Mouse (Mus musculus): Measurements from ENCODE around the gene Ifit2. TPM values are rescaled to one million over a fixed set of nuclear protein-coding genes. Genes with fewer than 3 reads are reported as not detected.
A peak's percentile ranks its signal among the peaks of the same experiment; 100 is the strongest.

The Ifit2 gene
- 12.0 and 12.3 TPM in 2 replicates for polyA plus RNA-seq (2015; fragmentation: Nextera tagmentation; extraction: Ambion mirVana)

GRCm38 (mm10) chr19:34550534-34551223 is at the start of gene Ifit2:
Ifit2 (plus strand) TSS chr19:34550694.
- peak; percentile 77 for TF ChIP-seq CTCF (IDR thresholded peaks at IDR 0.05; ENCODE audit: low read depth)
- ATAC-seq (replicated peaks; ENCODE audit: low FRiP score, low read depth), result peak; percentile 92
- peak within 1 kb of the TSS; percentile 75 for H3K27ac ChIP-seq

GRCm38 (mm10) chr19:34500763-34501162 is 49.7 kb upstream of the Ifit2 start:
- H3K9ac ChIP-seq (ENCODE audit: low read depth, low read length), result no peak overlapping the region
- no peaks in the 10 kb centered on the region for H3K9me3 ChIP-seq (replicated peaks; ENCODE audit: low read length)
- peak; percentile 74 for ATAC-seq (replicated peaks; ENCODE audit: low FRiP score, low read depth)
- no peak overlapping the region for H3K27ac ChIP-seq
- peaks cover 5% of the 10 kb centered on the region; the same call in 1 of the 2 replicates for H3K36me3 ChIP-seq (ENCODE audit: insufficient read depth, low read length)
- WGBS, result 52% methylated on average over 4 of the region's 4 CpGs
- no peak overlapping the region for H3K4me3 ChIP-seq (replicated peaks; ENCODE audit: low read depth, low read length)
- H3K27me3 ChIP-seq (ENCODE audit: insufficient read depth, low read length), result no peaks in the 10 kb centered on the region
- peak; percentile 87 for DNase-seq (ENCODE audit: low spot score)
- H3K4me1 ChIP-seq (replicated peaks; ENCODE audit: insufficient read depth, low read length), result no peaks in the 10 kb centered on the region
- TF ChIP-seq CTCF (IDR thresholded peaks at IDR 0.05; ENCODE audit: low read depth), result peak; percentile 81
- no peak overlapping the region for H3K4me2 ChIP-seq (ENCODE audit: low read length)

More at GRCm38 (mm10) chr19:34550534-34551223, at the start of gene Ifit2:
- Histone ChIP-seq H3K36me3 (ENCODE audit: insufficient read depth, low read length) (no peaks in the 10 kb centered on the region), H3K4me2 (ENCODE audit: low read length) (peak within 1 kb of the TSS; percentile 71), H3K4me1 (replicated peaks; ENCODE audit: insufficient read depth, low read length) (peaks cover 7% of the 10 kb centered on the region; the same call in 1 of the 2 replicates), H3K27me3 (ENCODE audit: insufficient read depth, low read length) (no peaks in the 10 kb centered on the region), H3K9me3 (replicated peaks; ENCODE audit: low read length) (no peaks in the 10 kb centered on the region), H3K4me3 (replicated peaks; ENCODE audit: low read depth, low read length) (peak within 1 kb of the TSS; percentile 49), H3K9ac (ENCODE audit: low read depth, low read length) (0 out of 2 replicates have a peak within 1 kb of the TSS, but pooled peaks have one; percentile 28)
- 3% methylated on average over 22 of the region's 22 CpGs for WGBS
- DNase-seq (ENCODE audit: low spot score), result peak; percentile 98

- no peaks in the 10 kb centered on the region for H3K4me1 ChIP-seq (replicated peaks; ENCODE audit: insufficient read depth, low read length)
- DNase-seq (ENCODE audit: low spot score) (no peak), ATAC-seq (replicated peaks; ENCODE audit: low FRiP score, low read depth) (peak; percentile 61; the same call in 1 of the 2 replicates)
- no peaks in the 10 kb centered on the region for H3K27me3 ChIP-seq (ENCODE audit: insufficient read depth, low read length)
- H3K9me3 ChIP-seq (replicated peaks; ENCODE audit: low read length), result no peaks in the 10 kb centered on the region
- TF ChIP-seq CTCF (IDR thresholded peaks at IDR 0.05; ENCODE audit: low read depth), result no peak
- 81% methylated on average over 12 of the region's 12 CpGs for WGBS
- H3K36me3 ChIP-seq (ENCODE audit: insufficient read depth, low read length), result 0 out of 2 replicates have a peak, but pooled peaks cover 10% of the 10 kb centered on the region
- H3K4me3 ChIP-seq (replicated peaks; ENCODE audit: low read depth, low read length), result no peak overlapping the region
- no peak overlapping the region for H3K9ac ChIP-seq (ENCODE audit: low read depth, low read length)
- no peak overlapping the region for H3K4me2 ChIP-seq (ENCODE audit: low read length)
- H3K27ac ChIP-seq, result no peak overlapping the region
Measured at GRCm38 (mm10) chr19:34505161-34505721, 45.3 kb upstream of the Ifit2 start.

GRCm38 (mm10) chr19:34510717-34511116 is 39.8 kb upstream of the Ifit2 start:
- Histone ChIP-seq H3K9ac (ENCODE audit: low read depth, low read length) (no peak overlapping the region), H3K27ac (no peak overlapping the region), H3K27me3 (ENCODE audit: insufficient read depth, low read length) (no peaks in the 10 kb centered on the region), H3K4me1 (replicated peaks; ENCODE audit: insufficient read depth, low read length) (no peaks in the 10 kb centered on the region), H3K9me3 (replicated peaks; ENCODE audit: low read length) (no peaks in the 10 kb centered on the region), H3K4me2 (ENCODE audit: low read length) (no peak overlapping the region), H3K4me3 (replicated peaks; ENCODE audit: low read depth, low read length) (no peak overlapping the region), H3K36me3 (ENCODE audit: insufficient read depth, low read length) (0 out of 2 replicates have a peak, but pooled peaks cover 10% of the 10 kb centered on the region)
- no peak for TF ChIP-seq CTCF (IDR thresholded peaks at IDR 0.05; ENCODE audit: low read depth)
- ATAC-seq (replicated peaks; ENCODE audit: low FRiP score, low read depth) (no peak), DNase-seq (ENCODE audit: low spot score) (no peak)
- 86% methylated on average over 5 of the region's 5 CpGs for WGBS

GRCm38 (mm10) chr19:34511528-34511927 is 39.0 kb upstream of the Ifit2 start:
- Histone ChIP-seq H3K27me3 (ENCODE audit: insufficient read depth, low read length) (no peaks in the 10 kb centered on the region), H3K4me1 (replicated peaks; ENCODE audit: insufficient read depth, low read length) (no peaks in the 10 kb centered on the region), H3K9me3 (replicated peaks; ENCODE audit: low read length) (no peaks in the 10 kb centered on the region), H3K36me3 (ENCODE audit: insufficient read depth, low read length) (0 out of 2 replicates have a peak, but pooled peaks cover 6% of the 10 kb centered on the region), H3K27ac (0 out of 2 replicates have a peak overlapping the region, but pooled peaks have one; percentile 25), H3K9ac (ENCODE audit: low read depth, low read length) (no peak overlapping the region), H3K4me2 (ENCODE audit: low read length) (no peak overlapping the region), H3K4me3 (replicated peaks; ENCODE audit: low read depth, low read length) (no peak overlapping the region)
- ATAC-seq (replicated peaks; ENCODE audit: low FRiP score, low read depth), result peak; percentile 76
- 71% methylated on average over 8 of the region's 8 CpGs for whole genome bisulfite sequencing
- no peak for TF ChIP-seq CTCF (IDR thresholded peaks at IDR 0.05; ENCODE audit: low read depth)
- DNase-seq (ENCODE audit: low spot score), result no peak

GRCm38 (mm10) chr19:34515681-34516080 is 34.8 kb upstream of the Ifit2 start:
- no peak overlapping the region for H3K27ac ChIP-seq
- H3K4me1 ChIP-seq (replicated peaks; ENCODE audit: insufficient read depth, low read length), result no peaks in the 10 kb centered on the region
- H3K4me2 ChIP-seq (ENCODE audit: low read length), result no peak overlapping the region
- no peak overlapping the region for H3K4me3 ChIP-seq (replicated peaks; ENCODE audit: low read depth, low read length)
- WGBS, result 81% methylated on average over 3 of the region's 3 CpGs
- no peak overlapping the region for H3K9ac ChIP-seq (ENCODE audit: low read depth, low read length)
- H3K36me3 ChIP-seq (ENCODE audit: insufficient read depth, low read length), result peaks cover 5% of the 10 kb centered on the region; the same call in 1 of the 2 replicates
- no peaks in the 10 kb centered on the region for H3K27me3 ChIP-seq (ENCODE audit: insufficient read depth, low read length)
- H3K9me3 ChIP-seq (replicated peaks; ENCODE audit: low read length), result no peaks in the 10 kb centered on the region
- ATAC-seq (replicated peaks; ENCODE audit: low FRiP score, low read depth) (no peak), DNase-seq (ENCODE audit: low spot score) (no peak)
- TF ChIP-seq CTCF (IDR thresholded peaks at IDR 0.05; ENCODE audit: low read depth), result no peak

Data from kidney, postnatal 0 days (tissue).